Mouse (Mus musculus) lung, embryonic 14.5 days (tissue): ENCODE data around the gene Nmnat1. TPM values are rescaled to one million over a fixed set of nuclear protein-coding genes. Genes with fewer than 3 reads are reported as not detected.
"Not testable (repeated sequence)": the region's sequence is repeated elsewhere in the genome, so short reads cannot be mapped to it uniquely, and the experiment has no call there.

Experiments
- ATAC-seq: fragments of 200-750 bp; cut with Nextera tagmentation; 2 replicates; pipeline ENCODE4 v1.8.0; 2017; ENCODE audit warnings: mild to moderate bottlenecking, moderate TSS enrichment, moderate library complexity; ENCODE audit not compliant: insufficient read depth
- DNase-seq: peaks from one replicate; pipeline ENCODE4 v3.0.0-alpha.2; 2015
- H3K27ac ChIP-seq: fragments of 300-500 bp; sonication (generic); 2 replicates; pipeline ENCODE4 v1.5.1; 2014; ENCODE audit warnings: low read depth, mild to moderate bottlenecking, moderate library complexity
- H3K27me3 ChIP-seq: fragments of 300-500 bp; sonication (generic); 2 replicates; pipeline ENCODE4 v1.6.1; 2014; ENCODE audit warnings: low read length, control low read depth; ENCODE audit not compliant: insufficient read depth
- H3K36me3 ChIP-seq: fragments of 300-500 bp; sonication (generic); 2 replicates; pipeline ENCODE4 v1.6.1; 2014; ENCODE audit warnings: control low read depth; ENCODE audit not compliant: insufficient read depth
- H3K4me1 ChIP-seq: fragments of 300-500 bp; sonication (generic); 2 replicates; pipeline ENCODE4 v1.6.1; 2014; ENCODE audit warnings: antibody characterized with exemption, control low read depth; ENCODE audit not compliant: insufficient read depth
- H3K4me2 ChIP-seq: fragments of 300-500 bp; sonication (generic); 2 replicates; pipeline ENCODE4 v1.6.1; 2014; ENCODE audit warnings: mild to moderate bottlenecking
- H3K4me3 ChIP-seq: fragments of 300-500 bp; sonication (generic); 2 replicates; pipeline ENCODE4 v1.5.1; 2014; ENCODE audit warnings: low read depth, low read length
- H3K9ac ChIP-seq: fragments of 300-500 bp; sonication (generic); 2 replicates; pipeline ENCODE4 v1.6.1; 2014
- H3K9me3 ChIP-seq: fragments of 300-500 bp; sonication (generic); 2 replicates; pipeline ENCODE4 v1.6.1; 2016; ENCODE audit warnings: low read depth, low read length, control low read depth
- CTCF ChIP-seq: IDR thresholded peaks from 2 replicates; pipeline ENCODE4 v1.5.1; 2016; ENCODE audit warnings: antibody characterized with exemption, low read depth
- WGBS: fragments of 180-500 bp; shearing (Covaris S2); extraction: QIAGEN DNeasy Blood & Tissue Kit; methylation state at CpG from one replicate; pipeline ENCODE4 v1.1.7; 2014; 5-methylcytosine and 5-hydroxymethylcytosine counted together
- polyA plus RNA-seq: library from polyadenylated mRNA; unstranded; fragments of >200 nt; fragmentation: Nextera tagmentation; extraction: Ambion mirVana; gene quantifications from 2 replicates; pipeline ENCODE4 v1.2.1, GENCODE M21; 2014

Nmnat1 gene
- polyA plus RNA-seq, 1 experiment from 2014 or later = 12.5 TPM

DNA sequence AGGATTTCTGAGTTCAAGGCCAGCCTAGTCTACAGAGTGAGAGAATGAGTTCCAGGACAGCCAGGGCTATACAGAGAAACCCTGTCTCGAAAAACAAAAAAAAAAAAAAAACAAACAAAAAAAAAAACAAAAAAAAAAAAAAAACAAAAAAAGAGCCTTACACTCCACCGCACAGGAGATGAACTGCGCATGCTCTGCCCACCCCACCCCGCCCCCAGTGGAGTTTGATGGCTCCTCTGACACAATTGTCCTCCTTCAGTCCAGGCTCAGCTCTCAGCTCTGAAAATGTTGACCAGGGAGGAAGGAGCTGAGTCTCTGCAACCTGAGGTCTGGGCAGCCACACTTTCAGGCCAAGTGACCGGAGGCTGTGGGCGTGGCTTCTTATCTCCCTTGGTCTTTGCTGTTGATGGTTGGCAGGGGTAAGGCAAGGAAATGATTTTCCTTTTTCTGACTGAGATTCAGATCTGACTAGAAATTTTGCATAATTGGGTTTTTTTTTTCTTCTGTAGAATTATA lies 21.5 kb downstream of the Nmnat1 start:
- DNase-seq = no peak
- H3K9me3 ChIP-seq = no peaks in the 10 kb centered on the region
- 0 out of 2 replicates have a peak, but pooled peaks cover 8% of the 10 kb centered on the region for H3K36me3 ChIP-seq
- H3K4me3 ChIP-seq = no peak overlapping the region
- no peaks in the 10 kb centered on the region for H3K4me1 ChIP-seq
- no peak overlapping the region for H3K4me2 ChIP-seq
- H3K27ac ChIP-seq = no peak overlapping the region
- H3K9ac ChIP-seq = no peak overlapping the region
- no peak for TF ChIP-seq CTCF
- no peaks in the 10 kb centered on the region for H3K27me3 ChIP-seq
- ATAC-seq = no peak
- 63% methylated on average over 6 of the region's 6 CpGs for WGBS

DNA sequence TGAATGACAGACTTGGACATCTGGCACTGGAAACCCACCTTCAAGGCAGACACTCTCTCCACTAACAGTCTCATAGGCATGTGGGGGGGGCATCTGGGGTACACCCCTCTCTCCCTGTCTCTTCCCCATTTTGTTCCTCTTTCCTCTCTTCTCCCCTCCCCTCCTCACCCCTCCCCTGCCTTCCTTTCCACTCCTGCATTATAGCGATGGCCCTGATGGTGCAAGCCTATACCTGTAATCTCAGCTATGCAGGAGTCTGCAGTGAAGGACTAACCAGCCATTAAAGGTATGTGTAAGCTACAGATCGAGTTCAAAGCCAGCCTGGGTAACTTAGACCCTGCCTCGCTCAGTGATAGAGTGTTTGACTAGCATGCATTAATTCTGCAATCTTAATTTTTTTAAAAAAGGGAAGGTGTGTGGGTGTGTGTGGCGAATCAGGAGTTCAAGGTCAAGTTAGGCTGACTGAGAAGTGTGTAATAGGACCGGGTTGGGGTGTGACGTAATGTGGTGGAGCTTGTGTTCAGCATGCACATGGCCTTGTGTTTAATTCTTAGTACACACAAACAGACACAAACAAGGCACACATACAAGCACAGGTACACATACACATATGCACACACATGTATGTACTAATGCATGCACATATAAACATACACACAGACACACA lies 22.6 kb downstream of the Nmnat1 start:
- Histone ChIP-seq H3K9me3 (no peaks in the 10 kb centered on the region), H3K9ac (no peak overlapping the region), H3K27me3 (no peaks in the 10 kb centered on the region), H3K4me1 (no peaks in the 10 kb centered on the region), H3K27ac (no peak overlapping the region), H3K4me3 (no peak overlapping the region), H3K36me3 (0 out of 2 replicates have a peak, but pooled peaks cover 2% of the 10 kb centered on the region), H3K4me2 (no peak overlapping the region)
- no peak for TF ChIP-seq CTCF
- ATAC-seq (no peak), DNase-seq (no peak)
- WGBS = 70% methylated on average over 6 of the region's 6 CpGs

DNA sequence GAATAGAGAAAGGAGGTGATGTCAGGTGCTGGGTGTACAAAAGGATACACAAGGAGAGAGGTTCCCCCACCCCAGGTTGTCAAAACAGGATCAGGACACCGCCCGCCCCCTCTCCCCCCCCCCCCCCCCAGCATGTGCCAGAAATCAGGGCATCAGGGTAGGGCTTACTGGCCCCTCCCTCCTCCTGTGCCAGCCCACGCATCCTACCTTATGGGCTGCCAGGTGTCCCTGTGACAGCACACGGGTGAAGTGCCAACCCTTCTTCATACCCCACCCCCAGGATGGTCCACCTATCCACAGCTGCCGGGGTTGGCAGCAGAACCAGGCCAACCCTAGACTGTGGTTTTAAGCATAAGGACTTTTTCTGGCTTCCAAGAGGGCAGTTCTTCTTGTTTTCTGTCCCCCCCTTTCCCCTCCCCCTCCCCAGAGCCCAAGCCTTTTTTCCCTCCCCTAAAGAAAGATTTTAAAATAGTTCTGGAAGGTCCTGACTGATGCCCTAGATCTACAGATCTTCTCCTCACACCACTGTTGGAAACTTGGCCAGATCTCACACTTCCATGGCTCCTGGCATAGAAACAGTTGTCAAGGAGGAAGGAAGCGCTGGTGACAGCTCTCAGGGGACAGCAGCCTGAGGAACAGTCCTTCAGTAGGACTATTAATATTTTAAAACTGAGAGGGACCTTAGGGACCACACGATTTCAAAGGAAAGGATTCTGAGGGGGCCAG lies 23.3 kb downstream of the Nmnat1 start:
- no peak overlapping the region for H3K4me2 ChIP-seq
- no peak overlapping the region for H3K9ac ChIP-seq
- WGBS = 56% methylated on average over 7 of the region's 7 CpGs
- ATAC-seq (no peak), DNase-seq (peak; percentile 29)
- H3K27me3 ChIP-seq = no peaks in the 10 kb centered on the region
- no peak overlapping the region for H3K4me3 ChIP-seq
- no peaks in the 10 kb centered on the region for H3K4me1 ChIP-seq
- H3K9me3 ChIP-seq = no peaks in the 10 kb centered on the region
- no peak overlapping the region for H3K27ac ChIP-seq
- H3K36me3 ChIP-seq = no peaks in the 10 kb centered on the region
- no peak for TF ChIP-seq CTCF

DNA sequence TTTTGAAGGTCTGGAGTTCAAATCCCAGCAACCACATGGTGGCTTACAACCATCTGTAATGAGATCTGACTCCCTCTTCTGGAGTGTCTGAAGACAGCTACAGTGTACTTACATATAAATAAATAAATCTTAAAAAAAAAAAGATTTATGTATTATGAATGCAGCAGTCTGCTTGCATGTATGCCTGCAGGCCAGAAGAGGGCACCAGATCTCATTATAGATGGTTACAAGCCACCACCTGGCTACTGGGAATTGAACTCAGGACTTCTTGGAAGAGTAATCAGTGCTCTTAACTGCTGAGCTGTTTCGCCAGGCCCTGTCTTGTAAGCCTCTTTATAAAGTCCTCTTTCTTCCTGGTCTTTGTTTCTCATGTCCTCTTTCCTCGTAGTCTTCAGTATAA lies 24.5 kb downstream of the Nmnat1 start:
- not testable (repeated sequence) for H3K36me3 ChIP-seq, H3K27me3 ChIP-seq, H3K9me3 ChIP-seq, H3K27ac ChIP-seq, H3K4me1 ChIP-seq, H3K4me3 ChIP-seq, H3K4me2 ChIP-seq, DNase-seq, ATAC-seq, H3K9ac ChIP-seq
- peak; percentile 30; the same call in 1 of the 2 replicates for TF ChIP-seq CTCF
- 90% methylated on average over 2 of the region's 2 CpGs for WGBS

DNA sequence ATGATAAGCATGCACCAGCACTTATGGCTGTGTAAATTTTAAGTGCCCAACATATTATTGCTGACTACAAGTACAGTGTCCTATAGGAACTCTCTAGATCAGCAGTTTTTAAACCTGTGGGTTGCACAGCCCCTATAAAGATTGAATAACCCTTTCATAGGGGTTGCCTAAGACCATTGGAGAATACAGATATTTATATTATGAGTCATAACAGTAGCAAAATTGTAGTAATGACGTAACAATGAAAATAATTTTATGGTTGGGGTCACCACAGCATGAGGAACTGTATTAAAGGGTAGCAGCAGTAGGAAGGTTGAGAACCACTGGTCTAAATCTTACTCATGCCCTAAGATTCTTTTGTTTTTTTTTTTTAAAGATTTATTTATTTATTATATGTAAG lies 25.6 kb downstream of the Nmnat1 start:
- Histone ChIP-seq H3K9me3 (no peaks in the 10 kb centered on the region), H3K36me3 (no peaks in the 10 kb centered on the region), H3K27me3 (no peaks in the 10 kb centered on the region), H3K9ac (no peak overlapping the region), H3K4me3 (no peak overlapping the region), H3K27ac (no peak overlapping the region), H3K4me1 (no peaks in the 10 kb centered on the region), H3K4me2 (no peak overlapping the region)
- no peak for ATAC-seq
- no peak for TF ChIP-seq CTCF
- 76% methylated on average over 1 of the region's 1 CpGs for WGBS
- no peak for DNase-seq

DNA sequence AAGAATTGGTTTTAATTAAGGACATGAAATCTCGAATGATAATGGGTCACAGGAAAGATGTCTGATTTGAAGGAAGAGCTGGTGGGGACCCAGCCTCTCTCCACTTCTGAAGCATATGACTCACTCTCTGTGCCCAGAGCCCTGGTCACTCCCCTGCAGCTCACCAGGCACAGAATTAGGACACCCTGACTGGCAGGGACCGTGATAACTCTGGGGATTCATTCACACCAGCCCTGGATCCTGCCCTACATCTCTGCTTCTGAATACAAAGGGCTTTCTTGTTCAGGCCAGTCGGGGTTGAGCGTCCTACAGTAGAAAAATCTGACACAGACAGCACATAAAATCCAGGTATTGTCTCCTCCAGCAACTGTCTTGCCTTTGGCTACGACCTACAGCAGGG lies 26.5 kb downstream of the Nmnat1 start:
- no peak for TF ChIP-seq CTCF
- H3K4me1 ChIP-seq = no peaks in the 10 kb centered on the region
- no peak overlapping the region for H3K4me2 ChIP-seq
- DNase-seq (no peak), ATAC-seq (no peak)
- no peak overlapping the region for H3K9ac ChIP-seq
- 67% methylated on average over 5 of the region's 5 CpGs for WGBS
- H3K27ac ChIP-seq = no peak overlapping the region
- H3K9me3 ChIP-seq = no peaks in the 10 kb centered on the region
- no peak overlapping the region for H3K4me3 ChIP-seq
- no peaks in the 10 kb centered on the region for H3K36me3 ChIP-seq
- H3K27me3 ChIP-seq = no peaks in the 10 kb centered on the region

DNA sequence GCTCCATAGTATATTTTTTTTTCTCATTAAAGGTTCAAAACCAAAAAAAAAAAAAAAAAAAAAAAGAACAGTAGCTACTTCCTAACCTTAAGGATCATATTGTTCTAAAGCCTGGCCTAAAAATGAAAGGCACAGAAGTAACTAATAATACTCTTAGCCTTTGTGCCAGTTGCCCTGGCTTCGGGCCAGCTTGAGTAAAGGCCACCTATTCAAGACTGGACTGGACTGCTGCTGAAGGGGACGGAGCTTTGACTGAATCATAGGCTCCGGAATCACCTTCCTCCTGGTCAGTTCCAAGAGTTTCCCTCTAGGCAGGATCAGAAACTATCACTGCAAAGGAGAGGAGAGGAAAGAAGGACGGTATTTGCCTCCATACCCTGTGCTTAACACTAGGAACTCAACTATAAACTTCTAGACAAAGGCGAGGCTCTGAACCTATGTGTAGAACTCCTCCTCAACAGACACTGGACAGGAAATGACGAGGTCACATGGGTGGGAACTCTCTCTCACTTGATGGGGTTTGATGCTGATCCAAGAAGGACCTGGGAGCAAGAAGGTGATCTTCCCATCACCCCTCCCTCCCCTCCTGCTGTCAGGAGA lies 27.1 kb downstream of the Nmnat1 start:
- H3K4me3 ChIP-seq = no peak overlapping the region
- DNase-seq (peak; percentile 27), ATAC-seq (no peak)
- H3K4me2 ChIP-seq = no peak overlapping the region
- 66% methylated on average over 6 of the region's 6 CpGs for whole genome bisulfite sequencing
- no peaks in the 10 kb centered on the region for H3K27me3 ChIP-seq
- H3K27ac ChIP-seq = no peak overlapping the region
- H3K9me3 ChIP-seq = no peaks in the 10 kb centered on the region
- H3K9ac ChIP-seq = no peak overlapping the region
- H3K4me1 ChIP-seq = no peaks in the 10 kb centered on the region
- H3K36me3 ChIP-seq = no peaks in the 10 kb centered on the region
- no peak for TF ChIP-seq CTCF

DNA sequence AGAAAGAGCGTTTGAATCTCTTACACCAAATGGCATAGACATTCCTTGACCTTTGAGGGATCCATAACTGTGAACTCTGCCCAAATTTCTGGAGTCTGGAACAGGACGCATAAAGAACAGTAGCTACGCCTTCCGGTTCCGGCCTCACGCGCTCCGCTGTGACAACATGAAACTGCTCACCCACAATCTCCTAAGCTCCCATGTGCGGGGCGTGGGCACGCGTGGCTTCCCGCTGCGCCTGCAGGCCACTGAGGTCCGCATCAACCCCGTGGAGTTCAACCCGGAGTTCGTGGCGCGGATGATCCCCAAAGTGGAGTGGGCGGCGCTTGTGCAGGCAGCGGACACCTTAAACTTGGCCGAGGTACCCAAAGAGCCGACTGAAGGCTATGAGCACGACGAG lies 27.8 kb downstream of the Nmnat1 start:
- WGBS = 73% methylated on average over 27 of the region's 27 CpGs
- not testable (repeated sequence) for ATAC-seq

More for the DNA sequence above, 27.8 kb downstream of the Nmnat1 start:
- H3K4me1 ChIP-seq, H3K27ac ChIP-seq, H3K4me2 ChIP-seq, H3K9me3 ChIP-seq, DNase-seq, H3K27me3 ChIP-seq, H3K9ac ChIP-seq, H3K4me3 ChIP-seq, H3K36me3 ChIP-seq: not testable (repeated sequence)
